Mouse (Mus musculus) G1E (cell line): ENCODE measurements at regions not wholly inside any gene's neighbourhood (a gene's known extent, or its start where the extent isn't known, plus 50 kb on each side); places are given as distances from the start of the nearest gene placed in this dataset.

Source experiments
- ATAC-seq: 2 replicates; pipeline ENCODE4 v1.8.0; 2016; ENCODE audit warnings: mild to moderate bottlenecking; ENCODE audit not compliant: insufficient number of reproducible peaks, poor library complexity, low FRiP score, severe bottlenecking; ENCODE audit errors: extremely low read depth
- DNase-seq: peaks from one replicate; pipeline ENCODE4 v3.0.0; 2012; ENCODE audit warnings: low spot score
- H3K27me3 ChIP-seq: 2 replicates; pipeline ENCODE4 v1.6.1; 2012; ENCODE audit warnings: mild to moderate bottlenecking, low read length, inconsistent platforms; ENCODE audit not compliant: insufficient read depth
- H3K36me3 ChIP-seq: replicated peaks from 2 replicates; pipeline ENCODE3; 2012; ENCODE audit warnings: mild to moderate bottlenecking, inconsistent platforms
- H3K4me1 ChIP-seq: 2 replicates; pipeline ENCODE4 v1.6.1; 2012; ENCODE audit warnings: low read depth, low read length, inconsistent platforms, mixed read lengths; ENCODE audit not compliant: insufficient read depth
- H3K4me3 ChIP-seq: 2 replicates; pipeline ENCODE4 v1.5.1; 2012; ENCODE audit warnings: low read depth, mild to moderate bottlenecking, inconsistent platforms, low read length, moderate library complexity, mixed read lengths
- H3K9me3 ChIP-seq: replicated peaks from 2 replicates; pipeline ENCODE4 v1.6.1; 2012; ENCODE audit warnings: inconsistent platforms
- CTCF ChIP-seq: IDR thresholded peaks from 2 replicates; pipeline ENCODE4 v1.5.1; 2012; ENCODE audit warnings: low read depth, low read length, inconsistent platforms, mixed read lengths
- GATA1 ChIP-seq: IDR thresholded peaks from 2 replicates; pipeline ENCODE4 v1.6.1; 2012; ENCODE audit warnings: borderline replicate concordance, low read length, inconsistent platforms, mixed read lengths
- GATA2 ChIP-seq: IDR thresholded peaks from 2 replicates; pipeline ENCODE4 v1.6.1; 2012; ENCODE audit warnings: low read depth, low read length, inconsistent platforms, borderline replicate concordance
- POLR2AphosphoS5 ChIP-seq: IDR thresholded peaks from 2 replicates; pipeline ENCODE4 v1.6.1; 2012; ENCODE audit warnings: low read depth, low read length, inconsistent platforms; ENCODE audit not compliant: insufficient replicate concordance
- TAL1 ChIP-seq: conservative IDR thresholded peaks from 2 replicates; pipeline ENCODE4 v1.6.1; 2012; ENCODE audit warnings: low read depth, low read length, inconsistent platforms, mixed read lengths

DNA sequence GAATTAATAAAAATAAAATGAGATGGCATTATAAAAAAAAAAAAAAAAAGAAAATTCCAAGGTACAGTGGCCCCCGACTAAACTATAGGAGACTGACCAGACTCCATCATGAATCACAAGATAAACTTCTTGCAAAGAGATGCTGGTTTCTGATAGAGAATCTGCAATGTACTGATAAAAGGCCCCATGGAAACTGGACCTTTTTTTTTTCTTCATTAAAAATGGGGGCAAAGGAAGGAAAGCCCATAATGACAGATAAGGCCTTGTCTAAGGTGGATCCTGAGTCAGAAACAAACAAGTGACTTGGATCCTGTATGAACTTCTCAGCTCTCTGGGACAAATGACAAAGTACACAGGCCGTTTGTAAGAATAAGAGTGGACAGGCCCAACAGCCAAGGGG is 344.7 kb upstream of the Nfe2l3 start:
- no peaks in the 10 kb centered on the region for H3K36me3 ChIP-seq
- no peak overlapping the region for H3K4me3 ChIP-seq
- peak; percentile 73 for ATAC-seq
- DNase-seq, result no peak
- TF ChIP-seq GATA2, result no peak
- TF ChIP-seq GATA1, result no peak
- no peak for TF ChIP-seq TAL1
- TF ChIP-seq POLR2AphosphoS5, result no peak
- no peak for TF ChIP-seq CTCF
- peaks cover 4% of the 10 kb centered on the region; the same call in 1 of the 2 replicates for H3K27me3 ChIP-seq
- peaks cover 5% of the 10 kb centered on the region; the same call in 1 of the 2 replicates for H3K4me1 ChIP-seq
- H3K9me3 ChIP-seq, result no peaks in the 10 kb centered on the region; the same call in 1 of the 2 replicates

DNA sequence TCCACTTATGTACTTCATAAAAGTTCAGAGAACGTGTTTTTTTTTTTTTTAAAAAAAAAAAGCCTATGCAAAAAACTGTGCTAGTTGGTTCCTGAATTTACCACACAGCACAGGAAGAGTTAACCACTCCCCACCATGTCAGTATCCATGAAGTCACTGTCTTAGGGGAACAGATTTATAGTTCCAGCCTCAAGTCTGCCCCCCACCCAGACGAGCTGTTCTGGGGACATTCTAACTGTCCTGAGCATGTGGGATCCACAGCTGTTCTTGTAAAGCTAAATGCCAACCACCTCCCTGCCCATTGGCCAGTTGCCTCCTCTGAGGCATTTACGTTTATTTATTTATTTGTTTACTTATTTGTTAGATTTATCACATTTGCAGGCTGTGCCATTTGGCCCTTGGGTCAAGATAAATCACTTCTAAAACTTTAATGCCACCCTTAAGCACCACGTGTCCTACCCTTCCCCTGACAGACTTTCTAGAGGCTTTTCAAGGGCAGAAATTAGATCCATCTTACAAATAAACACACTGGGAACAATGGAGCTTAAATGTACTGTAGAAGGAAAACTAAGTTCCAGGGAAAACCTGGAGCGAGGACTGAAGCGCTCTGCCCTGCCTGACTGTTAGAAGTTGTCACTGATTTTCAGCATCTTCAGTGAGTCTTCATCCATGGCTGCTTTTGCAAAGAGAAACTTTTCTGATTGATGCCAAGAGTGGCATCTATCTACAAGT is 343.7 kb upstream of the Nfe2l3 start:
- ATAC-seq, result no peak
- DNase-seq, result no peak
- H3K4me1 ChIP-seq, result peaks cover 5% of the 10 kb centered on the region; the same call in 1 of the 2 replicates
- TF ChIP-seq GATA2 (no peak), POLR2AphosphoS5 (no peak), GATA1 (no peak), CTCF (no peak), TAL1 (no peak)
- no peaks in the 10 kb centered on the region for H3K36me3 ChIP-seq
- H3K4me3 ChIP-seq, result no peak overlapping the region
- H3K27me3 ChIP-seq, result no peaks in the 10 kb centered on the region
- H3K9me3 ChIP-seq, result no peaks in the 10 kb centered on the region; the same call in 1 of the 2 replicates

DNA sequence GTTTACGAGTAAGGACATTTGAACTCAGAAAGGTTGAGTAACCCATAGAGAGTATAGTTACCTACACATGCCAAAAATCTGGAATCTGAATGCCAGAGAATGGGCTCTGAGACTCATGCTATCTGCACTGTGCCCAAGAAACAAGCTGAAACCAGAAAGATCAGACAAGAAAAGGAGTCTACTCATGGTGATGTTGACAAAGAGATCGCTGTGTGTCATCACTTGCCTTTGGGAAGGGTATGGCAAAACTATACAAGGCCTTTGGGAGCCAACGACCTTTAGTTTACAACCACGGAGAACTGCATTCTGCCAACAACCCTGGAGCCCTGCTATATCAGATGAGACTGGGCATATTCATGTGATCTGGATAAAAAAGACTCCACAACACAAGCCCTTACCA is 339.3 kb upstream of the Nfe2l3 start:
- Histone ChIP-seq H3K4me1 (peaks cover 2% of the 10 kb centered on the region; the same call in 1 of the 2 replicates), H3K27me3 (no peaks in the 10 kb centered on the region), H3K36me3 (no peaks in the 10 kb centered on the region), H3K4me3 (no peak overlapping the region), H3K9me3 (no peaks in the 10 kb centered on the region; the same call in 1 of the 2 replicates)
- no peak for DNase-seq
- no peak for ATAC-seq
- TF ChIP-seq POLR2AphosphoS5, result no peak
- no peak for TF ChIP-seq CTCF
- no peak for TF ChIP-seq TAL1
- TF ChIP-seq GATA2, result no peak
- TF ChIP-seq GATA1, result no peak

DNA sequence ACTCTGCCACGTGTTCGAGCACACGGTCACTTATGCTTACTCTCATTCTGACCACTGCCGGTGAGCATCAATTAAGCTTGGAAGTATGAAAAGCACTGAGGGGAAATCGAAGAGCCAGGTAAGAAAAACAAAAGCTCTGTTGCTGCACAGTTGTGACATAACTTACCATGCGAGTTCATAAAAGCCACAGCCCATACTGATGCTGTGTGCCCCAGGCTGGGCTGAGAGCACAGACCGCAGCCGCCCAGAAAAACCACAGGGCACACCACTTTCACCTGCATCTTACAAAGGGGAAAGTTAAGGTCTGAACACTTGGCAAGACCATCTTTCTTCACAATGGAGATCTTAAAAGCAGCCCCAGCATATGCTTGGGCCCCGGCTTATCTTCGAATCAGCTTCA is 338.2 kb upstream of the Nfe2l3 start:
- Histone ChIP-seq H3K27me3 (no peaks in the 10 kb centered on the region), H3K4me1 (no peaks in the 10 kb centered on the region), H3K36me3 (no peaks in the 10 kb centered on the region), H3K9me3 (no peaks in the 10 kb centered on the region; the same call in 1 of the 2 replicates), H3K4me3 (no peak overlapping the region)
- DNase-seq (no peak), ATAC-seq (no peak)
- no peak for TF ChIP-seq CTCF
- no peak for TF ChIP-seq GATA1

DNA sequence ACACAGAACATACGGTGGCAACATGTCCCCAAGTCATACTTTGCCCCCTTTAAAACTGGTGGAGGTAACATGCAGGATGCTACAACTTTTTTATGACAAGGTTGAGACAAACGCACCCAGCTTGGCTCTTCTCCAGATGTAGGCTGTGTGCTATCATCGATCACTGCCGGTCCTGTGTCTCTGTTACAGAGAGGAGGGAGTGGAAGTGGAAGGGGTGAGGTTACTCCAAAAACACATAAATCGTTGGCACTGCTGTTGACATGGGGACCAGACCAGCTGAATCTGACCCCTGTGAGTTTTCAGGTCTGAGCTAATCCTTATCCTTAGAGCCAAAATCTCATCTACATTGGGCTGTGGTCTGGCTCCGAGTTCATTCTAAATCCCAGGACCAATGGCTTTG is 335.0 kb upstream of the Nfe2l3 start:
- Histone ChIP-seq H3K27me3 (no peaks in the 10 kb centered on the region), H3K9me3 (no peaks in the 10 kb centered on the region), H3K4me3 (no peak overlapping the region), H3K36me3 (no peaks in the 10 kb centered on the region), H3K4me1 (peaks cover 5% of the 10 kb centered on the region; the same call in 1 of the 2 replicates)
- DNase-seq, result no peak
- TF ChIP-seq TAL1, result no peak
- no peak for ATAC-seq

DNA sequence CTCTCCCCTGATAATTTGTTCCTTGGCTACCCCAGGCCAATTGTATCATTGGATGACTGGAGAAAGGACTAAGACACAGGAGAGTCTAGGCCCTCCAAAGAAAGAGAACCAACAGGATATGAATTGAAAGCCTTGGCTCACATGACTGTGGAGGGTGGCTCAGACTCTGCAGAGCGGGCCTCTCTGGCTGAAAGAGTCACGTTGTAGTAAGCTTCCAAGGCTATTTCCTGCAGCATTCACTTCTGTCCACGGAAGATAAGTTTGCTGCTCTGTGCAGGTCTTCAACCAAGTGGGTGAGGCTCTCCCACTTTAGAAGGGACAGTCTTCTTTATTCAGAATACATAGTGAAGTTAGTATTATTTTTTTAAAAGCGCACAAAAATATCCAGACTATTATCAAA is 332.1 kb upstream of the Nfe2l3 start:
- H3K36me3 ChIP-seq, result no peaks in the 10 kb centered on the region
- ATAC-seq (no peak), DNase-seq (no peak)
- TF ChIP-seq TAL1 (no peak), POLR2AphosphoS5 (no peak), CTCF (no peak), GATA2 (no peak), GATA1 (no peak)
- H3K4me1 ChIP-seq, result peaks cover 5% of the 10 kb centered on the region; the same call in 1 of the 2 replicates
- no peaks in the 10 kb centered on the region for H3K9me3 ChIP-seq
- no peak overlapping the region for H3K4me3 ChIP-seq
- H3K27me3 ChIP-seq, result no peaks in the 10 kb centered on the region

DNA sequence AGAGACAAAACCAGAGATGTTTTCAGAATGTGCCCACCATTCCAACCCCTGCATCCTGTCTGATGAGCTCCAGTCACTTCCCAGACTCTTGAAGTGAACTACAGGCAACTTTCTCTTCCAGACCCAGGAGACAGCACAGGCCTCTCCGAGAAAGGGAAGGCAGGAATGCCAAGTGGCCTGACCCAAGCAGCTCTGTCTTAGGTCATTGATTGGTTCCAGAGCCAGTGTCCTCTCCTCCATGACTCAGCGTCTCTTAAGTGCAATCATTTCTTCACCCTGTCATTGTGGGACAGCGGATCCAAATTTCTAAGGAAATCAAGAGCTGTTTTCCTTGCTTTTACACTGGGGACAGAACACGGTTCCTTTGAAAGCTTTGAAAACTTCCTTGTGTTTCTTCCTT is 329.2 kb upstream of the Nfe2l3 start:
- ATAC-seq, result no peak
- no peak for TF ChIP-seq GATA2
- TF ChIP-seq TAL1, result no peak
- no peak for TF ChIP-seq CTCF
- TF ChIP-seq POLR2AphosphoS5, result no peak
- TF ChIP-seq GATA1, result no peak
- Histone ChIP-seq H3K36me3 (no peaks in the 10 kb centered on the region), H3K4me1 (peaks cover 5% of the 10 kb centered on the region; the same call in 1 of the 2 replicates), H3K4me3 (no peak overlapping the region), H3K27me3 (peaks cover 1% of the 10 kb centered on the region; the same call in 1 of the 2 replicates), H3K9me3 (no peaks in the 10 kb centered on the region)
- no peak for DNase-seq
